Mouse (Mus musculus) spleen, postnatal 36 days (tissue): ENCODE results near the gene Mroh7.

Experiments
- DNase-seq, 2 experiments: peaks; one replicate each; pipeline ENCODE4 v3.0.0; 2022; ENCODE audit warnings: low spot score in 2 of 2, mixed read lengths in 1 of 2

Mroh7 gene

GRCm38 (mm10) chr4:106632313-106632712 lies 98.4 kb downstream of the Mroh7 start:
- no peak for DNase-seq
